Mouse (Mus musculus) embryonic facial prominence, embryonic 13.5 days (tissue): Measurements from ENCODE around the gene Lelp1. TPM values are rescaled to one million over a fixed set of nuclear protein-coding genes. Genes with fewer than 3 reads are reported as not detected.

Experiments
- ATAC-seq: fragments of 200-750 bp; cut with Nextera tagmentation; 2 replicates; pipeline ENCODE4 v1.8.0; 2017; ENCODE audit warnings: low read depth; ENCODE audit not compliant: insufficient number of reproducible peaks, insufficient read depth, low FRiP score, low TSS enrichment
- H3K27ac ChIP-seq: fragments of 300-500 bp; sonication (generic); 2 replicates; pipeline ENCODE4 v1.5.1; 2015; ENCODE audit warnings: moderate library complexity, mild to moderate bottlenecking, inconsistent platforms
- H3K27me3 ChIP-seq: fragments of 300-500 bp; sonication (generic); 2 replicates; pipeline ENCODE4 v1.6.1; 2015; ENCODE audit warnings: mild to moderate bottlenecking, inconsistent platforms
- H3K36me3 ChIP-seq: fragments of 300-500 bp; sonication (generic); 2 replicates; pipeline ENCODE4 v1.6.1; 2015; ENCODE audit warnings: mild to moderate bottlenecking, inconsistent platforms
- H3K4me1 ChIP-seq: fragments of 300-500 bp; sonication (generic); 2 replicates; pipeline ENCODE4 v1.6.1; 2015; ENCODE audit warnings: inconsistent platforms
- H3K4me2 ChIP-seq: fragments of 300-500 bp; sonication (generic); 2 replicates; pipeline ENCODE4 v1.6.1; 2015; ENCODE audit warnings: moderate library complexity, mild to moderate bottlenecking, inconsistent platforms
- H3K4me3 ChIP-seq: fragments of 300-500 bp; sonication (generic); 2 replicates; pipeline ENCODE4 v1.5.1; 2015; ENCODE audit warnings: mild to moderate bottlenecking, inconsistent platforms
- H3K9ac ChIP-seq: fragments of 300-500 bp; sonication (generic); 2 replicates; pipeline ENCODE4 v1.6.1; 2015; ENCODE audit warnings: mild to moderate bottlenecking, inconsistent platforms
- H3K9me3 ChIP-seq: fragments of 300-500 bp; sonication (generic); 2 replicates; pipeline ENCODE4 v1.6.1; 2016; ENCODE audit warnings: inconsistent platforms
- WGBS: fragments of 180-500 bp; shearing (Covaris S2); methylation state at CpG from one replicate; pipeline ENCODE4 v1.1.7; 2015; ENCODE audit warnings: mixed read lengths; 5-methylcytosine and 5-hydroxymethylcytosine counted together
- polyA plus RNA-seq: library from polyadenylated mRNA; unstranded; fragments of >200 nt; fragmentation: Nextera tagmentation; extraction: Ambion mirVana; gene quantifications from 2 replicates; pipeline ENCODE4 v1.2.1, GENCODE M21; 2015

The Lelp1 gene
- polyA plus RNA-seq, result not detected in 2 replicates

DNA sequence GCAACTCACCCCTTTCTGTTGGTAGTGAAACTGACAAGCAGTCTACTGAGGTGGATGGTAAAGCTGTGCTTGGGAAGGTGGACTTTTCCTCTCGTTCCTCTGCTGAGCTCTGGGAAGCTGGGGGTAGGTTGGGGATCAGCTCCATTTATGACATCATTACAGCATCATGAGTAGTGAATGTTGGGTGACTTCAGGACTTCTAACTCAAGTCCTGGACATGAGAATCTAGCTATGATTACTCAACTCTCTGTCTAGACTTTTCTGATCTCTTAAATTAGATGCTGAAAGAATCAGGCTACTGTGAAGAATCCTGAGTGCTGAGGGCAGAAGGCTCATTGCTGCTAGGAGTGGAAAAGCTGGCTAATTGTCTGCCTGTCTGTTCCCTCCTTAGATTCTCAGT lies at the start of gene Lelp1:
TSS of gene Lelp1 (minus strand) at position 101 of the 400 bp plus-strand sequence.
- Histone ChIP-seq H3K9ac (no peak within 1 kb of the TSS), H3K27me3 (no peaks in the 10 kb centered on the region), H3K4me1 (no peaks in the 10 kb centered on the region), H3K4me3 (no peak within 1 kb of the TSS), H3K36me3 (no peaks in the 10 kb centered on the region), H3K4me2 (no peak within 1 kb of the TSS), H3K27ac (no peak within 1 kb of the TSS), H3K9me3 (no peaks in the 10 kb centered on the region)
- no peak for ATAC-seq
- 62% methylated on average over 1 of the region's 1 CpGs for WGBS

- Histone ChIP-seq H3K4me1 (no peaks in the 10 kb centered on the region), H3K27me3 (no peaks in the 10 kb centered on the region), H3K27ac (no peak overlapping the region), H3K4me2 (no peak overlapping the region), H3K4me3 (no peak overlapping the region), H3K9ac (no peak overlapping the region), H3K9me3 (no peaks in the 10 kb centered on the region), H3K36me3 (no peaks in the 10 kb centered on the region)
- 48% methylated on average over 1 of the region's 1 CpGs for WGBS
- no peak for ATAC-seq
Observed at GRCm38 (mm10) chr3:92176880-92177279, 34.3 kb upstream of the Lelp1 start.

DNA sequence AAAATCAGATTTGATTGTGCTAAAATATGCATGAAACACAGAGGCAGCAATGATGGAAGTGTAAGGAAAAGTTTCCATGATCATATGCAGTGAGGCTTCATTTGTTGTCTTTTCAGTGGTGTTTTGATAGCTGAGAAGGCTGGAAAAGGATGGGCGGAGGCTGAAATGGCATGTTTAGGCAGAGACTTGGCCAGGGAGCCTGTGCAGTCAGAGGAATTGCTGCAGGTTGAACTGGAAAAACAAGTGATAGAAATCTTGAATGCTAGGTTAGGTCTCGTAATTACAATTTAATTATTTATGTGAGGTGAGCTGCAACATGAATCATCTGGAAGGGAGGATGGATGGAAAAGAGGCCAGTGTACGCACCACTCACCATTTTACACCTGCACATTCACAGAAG lies 27.3 kb upstream of the Lelp1 start:
- 63% methylated on average over 3 of the region's 3 CpGs for WGBS
- Histone ChIP-seq H3K4me3 (no peak overlapping the region), H3K4me1 (no peaks in the 10 kb centered on the region), H3K9me3 (no peaks in the 10 kb centered on the region), H3K36me3 (no peaks in the 10 kb centered on the region), H3K27ac (no peak overlapping the region), H3K4me2 (no peak overlapping the region), H3K9ac (no peak overlapping the region), H3K27me3 (no peaks in the 10 kb centered on the region)
- no peak for ATAC-seq

GRCm38 (mm10) chr3:92153322-92153721 lies 10.8 kb upstream of the Lelp1 start:
- no peak overlapping the region for H3K4me3 ChIP-seq
- H3K27me3 ChIP-seq, result no peaks in the 10 kb centered on the region
- no peaks in the 10 kb centered on the region for H3K9me3 ChIP-seq
- no peaks in the 10 kb centered on the region for H3K36me3 ChIP-seq
- ATAC-seq, result no peak
- no peak overlapping the region for H3K27ac ChIP-seq
- no peaks in the 10 kb centered on the region for H3K4me1 ChIP-seq
- no peak overlapping the region for H3K9ac ChIP-seq
- H3K4me2 ChIP-seq, result no peak overlapping the region

DNA sequence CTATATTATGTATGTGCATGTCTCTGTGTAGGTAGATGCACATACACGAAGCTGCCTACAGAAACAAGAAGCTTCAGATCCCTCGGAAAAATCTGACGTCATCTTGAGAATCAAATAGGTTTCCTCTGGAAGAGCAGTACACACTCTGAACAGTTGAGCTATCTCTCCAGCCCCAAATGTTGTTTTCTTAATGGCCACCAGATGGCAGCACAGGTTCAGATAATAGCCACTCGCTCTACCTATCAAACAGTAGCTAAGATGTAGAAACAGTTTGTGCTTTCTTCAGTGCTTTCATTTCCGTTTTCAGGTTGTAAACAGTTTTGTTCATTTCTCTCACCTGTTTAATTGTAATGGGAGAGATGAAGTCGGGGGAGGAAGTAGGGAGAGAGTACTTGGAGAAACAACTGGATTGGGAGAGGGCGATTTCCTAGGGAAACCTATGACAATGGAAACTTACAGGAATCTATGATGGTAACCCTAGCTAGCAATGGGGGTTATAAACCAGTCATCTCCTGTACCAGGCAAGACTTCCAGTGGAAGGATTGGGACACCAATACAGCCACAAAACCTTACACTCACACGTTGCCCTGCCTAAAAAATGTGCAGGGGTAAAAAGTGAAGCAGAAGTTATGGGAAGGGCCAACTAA lies 8.2 kb upstream of the Lelp1 start:
- Histone ChIP-seq H3K27ac (no peak overlapping the region), H3K4me1 (no peaks in the 10 kb centered on the region), H3K4me2 (no peak overlapping the region), H3K9me3 (no peaks in the 10 kb centered on the region), H3K4me3 (no peak overlapping the region), H3K36me3 (no peaks in the 10 kb centered on the region), H3K9ac (no peak overlapping the region), H3K27me3 (no peaks in the 10 kb centered on the region)
- ATAC-seq, result no peak
- WGBS, result 25% methylated on average over 8 of the region's 8 CpGs

- 78% methylated on average over 5 of the region's 5 CpGs for WGBS
- H3K9ac ChIP-seq, result no peak overlapping the region
- H3K4me1 ChIP-seq, result no peaks in the 10 kb centered on the region
- H3K27ac ChIP-seq, result no peak overlapping the region
- no peaks in the 10 kb centered on the region for H3K36me3 ChIP-seq
- H3K9me3 ChIP-seq, result no peaks in the 10 kb centered on the region
- no peak overlapping the region for H3K4me3 ChIP-seq
- H3K27me3 ChIP-seq, result no peaks in the 10 kb centered on the region
- ATAC-seq, result no peak
- no peak overlapping the region for H3K4me2 ChIP-seq
Observed at GRCm38 (mm10) chr3:92147913-92148312, 5.4 kb upstream of the Lelp1 start.

- H3K4me1 ChIP-seq, result no peaks in the 10 kb centered on the region
- H3K9me3 ChIP-seq, result no peaks in the 10 kb centered on the region
- no peak overlapping the region for H3K4me2 ChIP-seq
- ATAC-seq, result no peak
- no peak overlapping the region for H3K27ac ChIP-seq
- H3K9ac ChIP-seq, result no peak overlapping the region
- no peak overlapping the region for H3K4me3 ChIP-seq
- 27% methylated on average over 2 of the region's 2 CpGs for WGBS
- no peaks in the 10 kb centered on the region for H3K36me3 ChIP-seq
- H3K27me3 ChIP-seq, result no peaks in the 10 kb centered on the region
Observed at GRCm38 (mm10) chr3:92147420-92147819, 4.9 kb upstream of the Lelp1 start.

- H3K4me3 ChIP-seq, result no peak within 1 kb of the TSS
- H3K27ac ChIP-seq, result no peak within 1 kb of the TSS
- H3K36me3 ChIP-seq, result no peaks in the 10 kb centered on the region
- no peaks in the 10 kb centered on the region for H3K9me3 ChIP-seq
- WGBS, result 71% methylated on average over 5 of the region's 5 CpGs
- ATAC-seq, result no peak
- H3K27me3 ChIP-seq, result no peaks in the 10 kb centered on the region
- H3K4me1 ChIP-seq, result no peaks in the 10 kb centered on the region
- H3K4me2 ChIP-seq, result no peak within 1 kb of the TSS
- H3K9ac ChIP-seq, result no peak within 1 kb of the TSS
Observed at GRCm38 (mm10) chr3:92123847-92124246, 18.7 kb downstream of the Lelp1 start, which contains the start of gene Prr9. Gene Prr9, minus strand, starts transcription at chr3:92123947.

GRCm38 (mm10) chr3:92120902-92121301 lies 21.6 kb downstream of the Lelp1 start:
- ATAC-seq, result no peak
- Histone ChIP-seq H3K9me3 (no peaks in the 10 kb centered on the region), H3K9ac (no peak overlapping the region), H3K36me3 (no peaks in the 10 kb centered on the region), H3K4me1 (no peaks in the 10 kb centered on the region), H3K4me2 (no peak overlapping the region), H3K4me3 (no peak overlapping the region), H3K27me3 (no peaks in the 10 kb centered on the region), H3K27ac (no peak overlapping the region)
- WGBS, result 73% methylated on average over 3 of the region's 3 CpGs

DNA sequence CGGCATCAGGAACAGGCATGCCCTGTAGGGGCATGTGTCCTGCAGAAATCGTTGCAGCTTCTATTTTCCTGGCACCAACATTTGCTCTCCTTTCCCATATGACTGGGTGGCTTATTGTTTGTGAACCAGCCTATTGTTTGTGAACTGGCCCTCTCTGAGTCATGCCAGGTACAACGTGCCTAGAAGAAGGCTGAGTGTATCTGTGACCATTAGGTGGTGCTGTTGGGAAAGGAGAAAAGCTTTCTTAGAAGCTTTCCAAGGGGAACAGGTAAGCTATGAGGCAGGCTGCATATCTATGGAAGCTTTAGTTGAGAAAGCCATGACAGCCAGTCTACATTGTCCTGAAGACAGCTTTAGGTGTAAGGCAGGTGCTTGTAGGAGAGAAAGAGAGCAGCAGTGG lies 24.6 kb downstream of the Lelp1 start:
- no peak overlapping the region for H3K4me2 ChIP-seq
- no peaks in the 10 kb centered on the region for H3K36me3 ChIP-seq
- no peak overlapping the region for H3K9ac ChIP-seq
- H3K4me3 ChIP-seq, result no peak overlapping the region
- WGBS, result 33% methylated on average over 3 of the region's 3 CpGs
- H3K27me3 ChIP-seq, result no peaks in the 10 kb centered on the region
- no peaks in the 10 kb centered on the region for H3K9me3 ChIP-seq
- ATAC-seq, result no peak
- H3K27ac ChIP-seq, result no peak overlapping the region
- H3K4me1 ChIP-seq, result no peaks in the 10 kb centered on the region

DNA sequence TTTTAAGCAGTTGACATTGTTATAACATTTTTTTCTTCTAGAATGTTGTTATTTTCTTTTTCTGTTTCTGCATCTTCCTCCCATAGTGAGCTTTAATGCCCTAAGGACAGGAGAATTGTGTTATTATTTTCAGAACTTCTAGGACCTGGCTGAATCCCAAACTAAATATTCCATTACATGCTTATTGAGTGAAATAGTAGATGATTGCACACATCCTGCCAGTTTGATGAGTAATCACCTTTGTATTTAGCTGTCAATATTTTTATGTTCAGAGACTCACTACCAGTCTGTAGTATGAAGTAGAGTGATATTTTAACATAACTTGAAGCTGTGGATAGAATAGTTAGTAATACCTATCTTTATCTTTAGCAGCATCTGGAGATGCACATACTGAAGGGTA lies 31.0 kb downstream of the Lelp1 start:
- ATAC-seq, result no peak
- no peaks in the 10 kb centered on the region for H3K9me3 ChIP-seq
- no peak overlapping the region for H3K27ac ChIP-seq
- no peaks in the 10 kb centered on the region for H3K36me3 ChIP-seq
- H3K27me3 ChIP-seq, result no peaks in the 10 kb centered on the region
- H3K9ac ChIP-seq, result no peak overlapping the region
- H3K4me2 ChIP-seq, result no peak overlapping the region
- H3K4me1 ChIP-seq, result no peaks in the 10 kb centered on the region
- H3K4me3 ChIP-seq, result no peak overlapping the region

DNA sequence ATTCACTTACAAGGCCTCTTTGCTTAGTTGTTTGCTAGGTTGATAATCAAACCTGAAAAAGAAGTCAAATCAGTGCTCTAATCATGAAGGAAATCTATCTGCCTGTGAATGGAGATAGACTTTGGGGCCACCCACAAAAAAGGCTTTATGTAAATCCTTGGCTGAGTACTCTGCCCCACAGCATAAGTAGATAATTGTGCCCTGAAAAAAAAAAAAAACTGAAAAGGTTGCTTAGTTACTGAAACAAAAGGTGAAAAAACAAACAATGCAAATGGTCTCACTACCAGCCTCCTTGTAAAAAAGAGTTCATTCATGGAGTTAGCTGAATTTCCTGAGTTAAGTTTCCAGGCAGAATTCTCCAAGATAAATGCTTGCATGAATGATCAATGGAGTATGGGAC lies 31.8 kb downstream of the Lelp1 start:
- no peaks in the 10 kb centered on the region for H3K36me3 ChIP-seq
- no peaks in the 10 kb centered on the region for H3K27me3 ChIP-seq
- no peak overlapping the region for H3K27ac ChIP-seq
- no peaks in the 10 kb centered on the region for H3K4me1 ChIP-seq
- no peak overlapping the region for H3K9ac ChIP-seq
- no peaks in the 10 kb centered on the region for H3K9me3 ChIP-seq
- no peak for ATAC-seq
- no peak overlapping the region for H3K4me3 ChIP-seq
- no peak overlapping the region for H3K4me2 ChIP-seq

DNA sequence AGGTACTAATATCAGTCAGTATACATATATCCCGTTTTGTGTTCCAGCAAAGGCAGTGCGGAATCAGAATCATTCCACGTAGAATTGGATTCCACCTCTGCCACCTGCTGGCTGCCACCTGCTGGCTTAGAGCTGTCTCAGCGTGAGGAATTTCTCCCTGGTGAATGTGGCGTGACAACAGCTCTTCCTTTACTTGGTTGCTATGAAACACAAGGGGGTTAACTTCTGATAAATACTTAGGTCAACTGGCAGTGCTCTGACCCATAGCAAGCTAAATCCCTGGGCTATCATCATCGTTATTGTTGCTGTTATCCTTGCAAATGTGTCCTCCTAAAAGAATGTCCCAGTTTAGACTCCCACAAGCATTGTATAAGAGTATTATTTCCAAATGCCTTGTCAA lies 36.0 kb downstream of the Lelp1 start:
- H3K4me2 ChIP-seq, result no peak overlapping the region
- no peak overlapping the region for H3K9ac ChIP-seq
- no peaks in the 10 kb centered on the region for H3K27me3 ChIP-seq
- no peak overlapping the region for H3K27ac ChIP-seq
- no peaks in the 10 kb centered on the region for H3K36me3 ChIP-seq
- H3K4me3 ChIP-seq, result no peak overlapping the region
- WGBS, result 10% methylated on average over 6 of the region's 6 CpGs
- H3K4me1 ChIP-seq, result no peaks in the 10 kb centered on the region
- H3K9me3 ChIP-seq, result no peaks in the 10 kb centered on the region
- no peak for ATAC-seq
